Mouse (Mus musculus): ENCODE results near the gene Dhodh.

The Dhodh gene

GRCm38 (mm10) chr8:109608271-109609152, at the start of gene Dhodh:
Gene Dhodh (minus strand): TSS chr8:109608673.
- DNase-seq: peak; percentile 99

GRCm38 (mm10) chr8:109656860-109657259, 48.4 kb upstream of the Dhodh start:
- peak; percentile 48 for DNase-seq

GRCm38 (mm10) chr8:109650801-109651200, 42.3 kb upstream of the Dhodh start:
- no peak for DNase-seq

- no peak for DNase-seq
Measured at GRCm38 (mm10) chr8:109648469-109648868, 40.0 kb upstream of the Dhodh start.

- DNase-seq: no peak
Measured at GRCm38 (mm10) chr8:109647331-109647730, 38.9 kb upstream of the Dhodh start.

GRCm38 (mm10) chr8:109641236-109641635, 32.8 kb upstream of the Dhodh start:
- no peak for DNase-seq

- DNase-seq: no peak
Measured at GRCm38 (mm10) chr8:109640410-109640809, 31.9 kb upstream of the Dhodh start.

GRCm38 (mm10) chr8:109638851-109639250, 30.4 kb upstream of the Dhodh start:
- no peak for DNase-seq

GRCm38 (mm10) chr8:109635146-109635545, 26.7 kb upstream of the Dhodh start:
- DNase-seq: no peak

GRCm38 (mm10) chr8:109632498-109632897, 24.0 kb upstream of the Dhodh start:
- no peak for DNase-seq

GRCm38 (mm10) chr8:109628638-109629037, 20.2 kb upstream of the Dhodh start:
- DNase-seq: peak; percentile 25

GRCm38 (mm10) chr8:109615569-109615968, 7.1 kb upstream of the Dhodh start:
- no peak for DNase-seq

GRCm38 (mm10) chr8:109614243-109615210, 6.1 kb upstream of the Dhodh start, which contains the start of gene Pkd1l3:
Gene Pkd1l3 (plus strand): TSS chr8:109614517.
- peak; percentile 35 for DNase-seq

GRCm38 (mm10) chr8:109609153-109609502, 655 bp upstream of the Dhodh start:
- no peak for DNase-seq

GRCm38 (mm10) chr8:109607650-109608049, 823 bp downstream of the Dhodh start:
- no peak for DNase-seq

GRCm38 (mm10) chr8:109606725-109607124, 1.7 kb downstream of the Dhodh start:
- DNase-seq: no peak

GRCm38 (mm10) chr8:109595854-109596253, 12.6 kb downstream of the Dhodh start:
- peak; percentile 37 for DNase-seq

- DNase-seq: no peak
Measured at GRCm38 (mm10) chr8:109593117-109593788, 15.2 kb downstream of the Dhodh start.

GRCm38 (mm10) chr8:109592164-109592563, 16.3 kb downstream of the Dhodh start:
- no peak for DNase-seq

- DNase-seq: no peak
Measured at GRCm38 (mm10) chr8:109591367-109591766, 17.1 kb downstream of the Dhodh start.

GRCm38 (mm10) chr8:109590901-109591300, 17.6 kb downstream of the Dhodh start:
- DNase-seq: no peak

- no peak for DNase-seq
Measured at GRCm38 (mm10) chr8:109586972-109587504, 21.4 kb downstream of the Dhodh start.

GRCm38 (mm10) chr8:109585652-109586051, 22.8 kb downstream of the Dhodh start:
- DNase-seq: no peak
